In genomic region chr2:6100027-6100749, GRCm38 (mm10) we compare ENCODE assay signal across 8 mouse cellular contexts. TPM values are rescaled to one million over a fixed set of nuclear protein-coding genes. Genes with fewer than 3 reads are reported as not detected.
DNase-seq lines count a peak whose midpoint lies in the region; ATAC-seq and TF ChIP-seq lines count a peak whose summit lies in the region.

No protein-coding gene starts in this region.

- H3K27ac ChIP-seq in kidney, adult 2 months (ENCODE audit: insufficient read depth, low read depth, low read length) = no peak overlapping the region
- H3K27ac ChIP-seq in limb, embryonic 11.5 days (replicated peaks; ENCODE audit: low read depth, low read length) = no peak overlapping the region

- H3ac ChIP-seq in myocyte (ENCODE audit: control insufficient read depth, insufficient read length) = no peak overlapping the region

- peak; percentile 52 for DNase-seq in kidney, postnatal 10 days
- no peak for DNase-seq in kidney, adult 2 months
- DNase-seq in cerebellum, postnatal 25 days = peak; percentile 45 to 55
- DNase-seq in gastrocnemius, postnatal 14 days = peak; percentile 42
- peak; percentile 70 for DNase-seq in limb, embryonic 11.5 days (ENCODE audit: low spot score)
- DNase-seq in ovary, adult 18-20 months (ENCODE audit: low spot score) = no peak
- DNase-seq in ovary, postnatal 10 days (ENCODE audit: low spot score) = no peak

- H3K9ac ChIP-seq in limb, embryonic 11.5 days (ENCODE audit: low read length) = peak overlapping the region; percentile 34; the same call in 1 of the 2 replicates

- H3K79me2 ChIP-seq in myocyte (ENCODE audit: control insufficient read depth, insufficient read depth) = no peaks in the 10 kb centered on the region

- no peaks in the 10 kb centered on the region for H3K4me1 ChIP-seq in kidney, adult 2 months (ENCODE audit: control insufficient read depth, insufficient read depth, low read length)
- H3K4me1 ChIP-seq in limb, embryonic 11.5 days (ENCODE audit: control insufficient read depth, insufficient read depth, low read length) = no peaks in the 10 kb centered on the region; the same call in 1 of the 2 replicates

- no peaks in the 10 kb centered on the region for H3K27me3 ChIP-seq in kidney, adult 2 months (replicated peaks; ENCODE audit: control insufficient read depth, insufficient read depth, low read length)
- H3K27me3 ChIP-seq in limb, embryonic 11.5 days (ENCODE audit: control insufficient read depth, insufficient read depth, low read length) = peaks cover 6% of the 10 kb centered on the region; the same call in 1 of the 2 replicates
- no peaks in the 10 kb centered on the region for H3K27me3 ChIP-seq in myocyte (ENCODE audit: control insufficient read depth, insufficient read depth, insufficient read length)

- no peak overlapping the region for H3K4me3 ChIP-seq in kidney, adult 2 months (ENCODE audit: insufficient read depth, low read depth, low read length)
- H3K4me3 ChIP-seq in limb, embryonic 11.5 days (ENCODE audit: low read depth, low read length) = peak overlapping the region; percentile 32
- no peak overlapping the region for H3K4me3 ChIP-seq in myocyte

- no peak for TF ChIP-seq CTCF in kidney, adult 2 months (conservative IDR thresholded peaks at IDR 0.05; ENCODE audit: insufficient read depth, insufficient read length, low read depth, low read length)

- intact Hi-C loops in gastrocnemius, postnatal 14 days (cut with DNase I; ENCODE audit: low total_unique reads) = no loop called here

- no peaks in the 10 kb centered on the region for H3K36me3 ChIP-seq in kidney, adult 2 months (ENCODE audit: control insufficient read depth, insufficient read depth, low read length)
- H3K36me3 ChIP-seq in limb, embryonic 11.5 days (ENCODE audit: control insufficient read depth, insufficient read depth, low read length) = no peaks in the 10 kb centered on the region
- no peaks in the 10 kb centered on the region for H3K36me3 ChIP-seq in myocyte (ENCODE audit: control insufficient read depth, insufficient read depth)

- H3K9me3 ChIP-seq in limb, embryonic 11.5 days (ENCODE audit: control insufficient read depth, low read length) = no peaks in the 10 kb centered on the region

- peak; percentile 71 for ATAC-seq in limb, embryonic 11.5 days (ENCODE audit: insufficient number of reproducible peaks, low FRiP score, low TSS enrichment, low read depth)

- 30% methylated on average over 51 of the region's 51 CpGs for WGBS in kidney, adult 2 months
- 5% methylated on average over 50 of the region's 51 CpGs for WGBS in limb, embryonic 11.5 days

- peak overlapping the region; percentile 81 for H3K4me2 ChIP-seq in limb, embryonic 11.5 days (ENCODE audit: low read depth, severe bottlenecking)
- H3K4me2 ChIP-seq in myocyte (ENCODE audit: low read depth) = peak overlapping the region; percentile 45

- no peak for TF ChIP-seq POLR2A in kidney, adult 2 months (IDR thresholded peaks at IDR 0.05; ENCODE audit: low read depth, low read length)
- no peak for TF ChIP-seq POLR2A in myocyte (IDR thresholded peaks at IDR 0.05; ENCODE audit: insufficient read length, low read depth)

TF ChIP-seq in myocyte, 11 proteins besides CTCF, POLR2A, EP300 and RAD21:
- no peak for TF ChIP-seq E2F4 (IDR thresholded peaks at IDR 0.05; ENCODE audit: insufficient read depth)
- TF ChIP-seq MYOD1 (IDR thresholded peaks at IDR 0.05; ENCODE audit: control insufficient read depth in 1 of 3, insufficient read length in 2 of 3, low read depth in 2 of 3) = no peak
- no peak for TF ChIP-seq TCF3 (IDR thresholded peaks at IDR 0.05; ENCODE audit: insufficient read length, low read depth)
- TF ChIP-seq POLR2AphosphoS2 (IDR thresholded peaks at IDR 0.05; ENCODE audit: insufficient read length, low read depth) = no peak
- no peak for TF ChIP-seq MAX (IDR thresholded peaks at IDR 0.05; ENCODE audit: low read depth)
- no peak for TF ChIP-seq CEBPB (IDR thresholded peaks at IDR 0.05; ENCODE audit: insufficient read depth, poor library complexity, severe bottlenecking)
- no peak for TF ChIP-seq SRF (IDR thresholded peaks at IDR 0.05; ENCODE audit: control insufficient read depth, insufficient read length, low read depth)
- TF ChIP-seq USF1 (IDR thresholded peaks at IDR 0.05; ENCODE audit: low read depth) = no peak
- TF ChIP-seq MYOG (IDR thresholded peaks at IDR 0.05; ENCODE audit: control insufficient read depth in 1 of 3, insufficient read depth in 1 of 3, insufficient read length in 2 of 3, low read depth in 2 of 3) = no peak
- TF ChIP-seq REST (IDR thresholded peaks at IDR 0.05; ENCODE audit: insufficient read depth, insufficient read length) = no peak
- TF ChIP-seq TCF12 (IDR thresholded peaks at IDR 0.05; ENCODE audit: insufficient read depth, poor library complexity, severe bottlenecking) = no peak

RNA-seq across cellular contexts. Expression of gene Proser2, which starts 29.8 kb away (rescaled TPM):
- 7.8 and 7.9 TPM in 2 replicates for polyA plus RNA-seq in kidney, adult 2 months (2012; rRNA removed)
- total RNA-seq in gastrocnemius, postnatal 14 days (2021) = 1 to 10 TPM; 2.9 to 3.7 TPM
- polyA plus RNA-seq in limb, embryonic 11.5 days (2014; fragmentation: Nextera tagmentation; extraction: Ambion mirVana) = 3.8 and 4.8 TPM in 2 replicates
- polyA plus RNA-seq in myocyte (2012; fragmentation: generic; extraction: Trizol) = 0.94 TPM

Comparison
In these comparisons a context has a peak if more than half of its experiments do, and no peak if none do; other contexts are left out.
1. DNase-seq: peak in kidney, postnatal 10 days (single experiment), cerebellum, postnatal 25 days (2 of 2), gastrocnemius, postnatal 14 days (single experiment) and limb, embryonic 11.5 days (single experiment); none in kidney, adult 2 months (single experiment), ovary, adult 18-20 months (single experiment) and ovary, postnatal 10 days (single experiment).